Mouse (Mus musculus) stomach, postnatal 0 days (tissue): ENCODE results near the gene Rpl15.

ENCODE experiments used
- CTCF ChIP-seq: IDR thresholded peaks from 2 replicates; pipeline ENCODE4 v1.5.1; 2016; ENCODE audit warnings: antibody characterized with exemption, low read depth, mild to moderate bottlenecking, moderate library complexity
- EP300 ChIP-seq: optimal IDR thresholded peaks from 2 replicates; pipeline ENCODE3; 2016; ENCODE audit warnings: antibody characterized with exemption

GRCm38 (mm10) chr14:18300676-18301075 lies 29.5 kb upstream of the Rpl15 start:
- TF ChIP-seq CTCF (peak; percentile 45), EP300 (no peak)
